ENCODE assay signal across 19 mouse cellular contexts in genomic region chr6:37936498-37936897, GRCm38 (mm10).
DNase-seq lines count a peak whose midpoint lies in the region; ATAC-seq lines count a peak whose summit lies in the region.
"Had no signal": no experiment of that assay in that cellular context is flagged by ENCODE, and none has a peak within 500 bp of the region (broad histone marks: within the 10 kb centered on the region; RNA-seq: fewer than 3 reads in every experiment).

No protein-coding gene starts in this region.

- no peak overlapping the region for H3K4me3 ChIP-seq in hindbrain, embryonic 12.5 days
- H3K4me3 ChIP-seq in hindbrain, embryonic 16.5 days (ENCODE audit: low read length), result no peak overlapping the region
- no peak overlapping the region for H3K4me3 ChIP-seq in hindbrain, embryonic 13.5 days
- H3K4me3 ChIP-seq: heart, adult 2 months; liver, embryonic 15.5 days; megakaryocyte, embryonic 14.5 days had no signal

- H3K27me3 ChIP-seq in hindbrain, embryonic 12.5 days, result no peaks in the 10 kb centered on the region
- H3K27me3 ChIP-seq in hindbrain, embryonic 16.5 days (replicated peaks; ENCODE audit: control insufficient read depth, insufficient read depth, low read length), result no peaks in the 10 kb centered on the region
- no peaks in the 10 kb centered on the region for H3K27me3 ChIP-seq in hindbrain, embryonic 13.5 days
- H3K27me3 ChIP-seq: liver, embryonic 15.5 days; megakaryocyte, embryonic 14.5 days had no signal

- no peak overlapping the region for H3K9ac ChIP-seq in hindbrain, embryonic 12.5 days
- H3K9ac ChIP-seq in hindbrain, embryonic 16.5 days (ENCODE audit: low read depth, low read length), result no peak overlapping the region
- no peak overlapping the region for H3K9ac ChIP-seq in hindbrain, embryonic 13.5 days
- H3K9ac ChIP-seq: liver, embryonic 15.5 days had no signal

- ATAC-seq in hindbrain, embryonic 12.5 days (ENCODE audit: low FRiP score), result 0 out of 2 replicates have a peak, but pooled peaks have one; percentile 52
- ATAC-seq in hindbrain, embryonic 16.5 days, result no peak
- peak; percentile 21; the same call in 1 of the 2 replicates for ATAC-seq in hindbrain, embryonic 13.5 days (ENCODE audit: low FRiP score)
- no peak for ATAC-seq in megakaryocyte, adult 5-6 weeks (ENCODE audit: poor library complexity, severe bottlenecking)
- ATAC-seq: lung, postnatal 0 days had no signal

- H3K9me3 ChIP-seq in hindbrain, embryonic 12.5 days (replicated peaks), result no peaks in the 10 kb centered on the region
- H3K9me3 ChIP-seq in hindbrain, embryonic 16.5 days (ENCODE audit: control insufficient read depth, low read length), result no peaks in the 10 kb centered on the region
- no peaks in the 10 kb centered on the region for H3K9me3 ChIP-seq in hindbrain, embryonic 13.5 days
- H3K9me3 ChIP-seq: liver, embryonic 15.5 days had no signal

- no peak overlapping the region for H3K27ac ChIP-seq in hindbrain, embryonic 12.5 days
- no peak overlapping the region for H3K27ac ChIP-seq in hindbrain, embryonic 16.5 days (ENCODE audit: low read depth, low read length)
- 0 out of 2 replicates have a peak overlapping the region, but pooled peaks have one; percentile 2 for H3K27ac ChIP-seq in hindbrain, embryonic 13.5 days
- H3K27ac ChIP-seq: liver, embryonic 15.5 days had no signal

- no peak overlapping the region for H3K4me2 ChIP-seq in hindbrain, embryonic 12.5 days (replicated peaks)
- H3K4me2 ChIP-seq in hindbrain, embryonic 16.5 days (ENCODE audit: low read length), result no peak overlapping the region
- no peak overlapping the region for H3K4me2 ChIP-seq in hindbrain, embryonic 13.5 days
- H3K4me2 ChIP-seq: liver, embryonic 15.5 days had no signal

- H3K4me1 ChIP-seq in hindbrain, embryonic 12.5 days, result peaks cover 9% of the 10 kb centered on the region; the same call in 1 of the 2 replicates
- no peaks in the 10 kb centered on the region for H3K4me1 ChIP-seq in hindbrain, embryonic 16.5 days (ENCODE audit: control insufficient read depth, insufficient read depth, low read depth, low read length)
- H3K4me1 ChIP-seq in hindbrain, embryonic 13.5 days (replicated peaks), result peaks cover 5% of the 10 kb centered on the region; the same call in 1 of the 2 replicates
- H3K4me1 ChIP-seq: liver, embryonic 15.5 days had no signal

- peaks cover 14% of the 10 kb centered on the region for H3K36me3 ChIP-seq in hindbrain, embryonic 12.5 days
- no peaks in the 10 kb centered on the region for H3K36me3 ChIP-seq in hindbrain, embryonic 16.5 days (ENCODE audit: control insufficient read depth, insufficient read depth, low read length)
- peaks cover 16% of the 10 kb centered on the region for H3K36me3 ChIP-seq in hindbrain, embryonic 13.5 days

- 21% methylated on average over 6 of the region's 6 CpGs for WGBS in hindbrain, embryonic 12.5 days
- 21% methylated on average over 6 of the region's 6 CpGs for WGBS in hindbrain, embryonic 16.5 days
- WGBS in hindbrain, embryonic 13.5 days, result 19% methylated on average over 6 of the region's 6 CpGs

- DNase-seq in R1 (ENCODE audit: low read depth, low spot score), result peak; percentile 96
- DNase-seq in embryo, embryonic 9.5 days (ENCODE audit: extremely low spot score), result peak; percentile 44
- DNase-seq in adrenal gland, postnatal 25 days, result no peak
- DNase-seq in adrenal gland, postnatal 14 days, result no peak
- DNase-seq: adrenal gland, adult 2 months; cerebellum, adult 2 months; gastrocnemius, postnatal 10 days; heart, adult 2 months; kidney, adult 18-20 months; kidney, postnatal 14 days; spleen, adult 18-20 months; thymus, adult 2 months had no signal

Comparison
In these comparisons a context has a peak if more than half of its experiments do, and no peak if none do; other contexts are left out.
1. ATAC-seq: peak in hindbrain, embryonic 12.5 days (single experiment) and hindbrain, embryonic 13.5 days (single experiment); none in hindbrain, embryonic 16.5 days (single experiment) and megakaryocyte, adult 5-6 weeks (single experiment).
2. DNase-seq: peak in R1 (single experiment) and embryo, embryonic 9.5 days (single experiment); none in adrenal gland, postnatal 25 days (single experiment) and adrenal gland, postnatal 14 days (single experiment).